Mouse (Mus musculus) cerebellum, adult 2 months (tissue): ENCODE data around the gene Ap2a2.

ENCODE experiments used
- CTCF ChIP-seq: fragments of 200-500 bp; IDR thresholded peaks from 2 replicates; pipeline ENCODE4 v1.5.1; 2011; ENCODE audit warnings: low read depth, mild to moderate bottlenecking, control low read depth, low read length, moderate library complexity, borderline replicate concordance; ENCODE audit not compliant: insufficient read depth
- POLR2A ChIP-seq: fragments of 200-500 bp; IDR thresholded peaks from 2 replicates; pipeline ENCODE4 v1.6.1; 2011; ENCODE audit warnings: low read length, control low read depth, borderline replicate concordance; ENCODE audit not compliant: insufficient read depth

GRCm38 (mm10) chr7:141524760-141525579 is 37.0 kb upstream of the Ap2a2 start:
- no peak for TF ChIP-seq POLR2A
- TF ChIP-seq CTCF: peak; percentile 98
